Mouse (Mus musculus) bone marrow macrophage, adult 2 months (primary cell): ENCODE measurements around the gene Pycr1.

Source experiments
- CTCF ChIP-seq: IDR thresholded peaks from 2 replicates; pipeline ENCODE4 v1.5.1; 2012; ENCODE audit warnings: low read depth, mild to moderate bottlenecking, low read length, moderate library complexity
- POLR2A ChIP-seq: IDR thresholded peaks from 2 replicates; pipeline ENCODE4 v1.6.1; 2012; ENCODE audit warnings: mild to moderate bottlenecking, low read depth, low read length, borderline replicate concordance

GRCm38 (mm10) chr11:120648001-120648476 is 4.5 kb upstream of the Pycr1 start, which contains the start of gene Myadml2:
- TF ChIP-seq CTCF: no peak
- no peak for TF ChIP-seq POLR2A
